31 mouse cellular contexts compared by ENCODE assay signal in genomic region chr7:4716955-4717354, GRCm38 (mm10). TPM values are rescaled to one million over a fixed set of nuclear protein-coding genes. Genes with fewer than 3 reads are reported as not detected.
"Had no signal": no experiment of that assay in that cellular context is flagged by ENCODE, and none has a peak within 500 bp of the region (broad histone marks: within the 10 kb centered on the region; RNA-seq: fewer than 3 reads in every experiment).

No protein-coding gene starts in this region.

- ATAC-seq: liver, embryonic 12.5 days had no signal

- H3K36me3 ChIP-seq: heart, embryonic 15.5 days; liver, embryonic 12.5 days had no signal

- H3K4me2 ChIP-seq: heart, embryonic 11.5 days; heart, embryonic 13.5 days; heart, embryonic 15.5 days; hindbrain, embryonic 13.5 days; hindbrain, embryonic 15.5 days; kidney, embryonic 15.5 days; limb, embryonic 13.5 days; limb, embryonic 15.5 days; liver, embryonic 12.5 days had no signal

- H3K27ac ChIP-seq: heart, adult 2 months; heart, embryonic 13.5 days; heart, embryonic 15.5 days; hindbrain, embryonic 13.5 days; hindbrain, embryonic 15.5 days; hindbrain, postnatal 0 days; kidney, embryonic 15.5 days; limb, embryonic 13.5 days; limb, embryonic 15.5 days; liver, embryonic 12.5 days; liver, embryonic 14.5 days had no signal

- H3K9ac ChIP-seq: heart, embryonic 13.5 days; heart, embryonic 15.5 days; hindbrain, embryonic 13.5 days; hindbrain, embryonic 15.5 days; kidney, embryonic 15.5 days; limb, embryonic 13.5 days; limb, embryonic 15.5 days; liver, embryonic 12.5 days; liver, embryonic 14.5 days had no signal

- H3K4me1 ChIP-seq: heart, embryonic 13.5 days; heart, embryonic 15.5 days; hindbrain, embryonic 13.5 days; hindbrain, embryonic 15.5 days; limb, embryonic 13.5 days; limb, embryonic 15.5 days; liver, embryonic 12.5 days had no signal

- H3K9me3 ChIP-seq: heart, embryonic 13.5 days; heart, embryonic 15.5 days; hindbrain, embryonic 13.5 days; hindbrain, embryonic 15.5 days; kidney, embryonic 15.5 days; limb, embryonic 13.5 days; limb, embryonic 15.5 days; liver, embryonic 12.5 days had no signal

- H3K4me3 ChIP-seq: heart, adult 2 months; heart, embryonic 13.5 days; heart, embryonic 15.5 days; hindbrain, embryonic 13.5 days; hindbrain, embryonic 15.5 days; kidney, embryonic 15.5 days; limb, embryonic 13.5 days; limb, embryonic 15.5 days; liver, embryonic 12.5 days had no signal

- DNase-seq: gastrocnemius, postnatal 10 days; gastrocnemius, postnatal 25 days; heart, adult 11 months; heart, adult 2 months; heart, postnatal 14 days; heart, postnatal 36 days; kidney, adult 18-20 months; kidney, adult 8-10 months; kidney, postnatal 10 days; kidney, postnatal 36 days; layer of hippocampus, adult 9-11 months; layer of hippocampus, postnatal 36 days; left cerebral cortex, postnatal 4 days had no signal

- H3K27me3 ChIP-seq: heart, embryonic 13.5 days; heart, embryonic 15.5 days; hindbrain, embryonic 13.5 days; hindbrain, embryonic 15.5 days; kidney, embryonic 15.5 days; limb, embryonic 13.5 days; limb, embryonic 15.5 days; liver, embryonic 12.5 days had no signal

RNA-seq across cellular contexts. Expression of gene Tmem150b, which starts 8.1 kb away (rescaled TPM):
- total RNA-seq: gastrocnemius, adult 18-20 months; heart, adult 2 months; heart, postnatal 14 days; hindbrain, postnatal 0 days; layer of hippocampus, postnatal 14 days; left cerebral cortex, adult 18-20 months; left cerebral cortex, postnatal 10 days; left cerebral cortex, postnatal 25 days; left cerebral cortex, postnatal 4 days had no signal
- polyA plus RNA-seq: heart, embryonic 11.5 days; heart, postnatal 0 days had no signal

RNA-seq across cellular contexts. Expression of gene Cox6b2, which starts 35.9 kb away (rescaled TPM):
- total RNA-seq: liver, adult 2 months had no signal
